Mouse (Mus musculus): Measurements from ENCODE around the gene Igsf3.

Gene Igsf3

DNA sequence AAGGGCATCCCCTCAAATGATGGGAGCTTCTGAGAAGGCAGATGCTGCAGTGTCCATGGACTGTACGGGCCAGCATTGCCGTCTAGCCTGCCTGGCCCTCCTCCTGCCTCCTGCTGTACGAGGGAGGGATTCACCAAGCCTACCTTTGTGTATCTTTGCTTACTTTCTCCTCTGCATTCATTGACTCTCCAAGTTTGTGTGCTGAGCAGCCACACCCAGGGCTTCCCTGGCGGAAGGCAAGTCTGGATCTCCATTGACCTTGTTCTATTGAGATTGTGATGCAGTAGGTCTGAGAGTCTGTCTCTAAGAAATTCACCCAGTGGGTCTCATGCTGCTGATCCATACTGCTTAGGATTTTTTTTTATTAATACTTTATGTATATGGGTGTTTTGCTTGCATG is 70.4 kb downstream of the Igsf3 start:
- no peak for DNase-seq (ENCODE audit: low spot score)

DNA sequence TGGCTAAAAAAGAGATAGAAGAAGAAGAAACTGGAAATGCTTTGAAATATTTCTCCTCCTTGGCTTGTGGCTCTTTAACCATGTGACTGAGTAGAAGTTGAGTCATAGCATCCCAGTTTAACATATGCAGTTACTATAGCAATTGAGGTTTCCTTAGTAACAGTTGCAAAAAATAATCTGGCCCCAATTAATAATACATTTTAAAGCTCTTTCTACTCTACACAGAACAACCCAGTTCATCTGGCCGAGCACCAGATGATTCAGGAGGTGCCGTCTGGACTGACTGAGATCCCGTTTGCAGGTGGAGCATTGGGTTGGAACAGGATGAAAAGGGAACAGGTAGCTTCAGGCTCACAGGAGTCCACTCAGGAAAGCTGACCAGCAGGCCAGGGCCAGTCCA is 71.9 kb downstream of the Igsf3 start:
- no peak for DNase-seq (ENCODE audit: low spot score)

DNA sequence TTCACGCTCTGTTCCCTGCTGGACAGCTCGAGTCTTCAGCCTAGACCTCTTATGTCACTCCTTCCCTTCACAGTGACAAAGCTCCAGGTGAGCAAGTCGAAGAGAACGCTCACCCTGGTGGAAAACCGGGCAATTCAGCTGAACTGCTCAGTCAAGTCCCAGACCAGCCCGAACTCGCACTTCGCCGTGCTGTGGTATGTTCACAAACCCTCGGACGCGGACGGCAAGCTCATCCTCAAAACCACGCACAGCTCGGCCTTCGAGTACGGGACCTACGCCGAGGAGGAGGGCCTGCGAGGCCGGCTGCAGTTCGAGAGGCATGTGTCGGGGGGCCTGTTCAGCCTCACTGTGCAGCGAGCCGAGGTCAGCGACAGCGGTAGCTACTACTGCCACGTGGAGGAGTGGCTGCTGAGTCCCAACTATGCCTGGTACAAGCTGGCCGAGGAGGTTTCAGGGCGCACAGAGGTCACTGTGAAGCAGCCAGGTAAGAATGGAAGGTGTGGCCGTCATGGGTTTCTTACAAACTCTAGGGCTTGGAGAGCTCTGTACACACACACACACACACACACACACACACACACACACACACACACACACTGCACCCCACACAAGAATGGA is 74.0 kb downstream of the Igsf3 start:
- no peak for DNase-seq (ENCODE audit: low spot score)

DNA sequence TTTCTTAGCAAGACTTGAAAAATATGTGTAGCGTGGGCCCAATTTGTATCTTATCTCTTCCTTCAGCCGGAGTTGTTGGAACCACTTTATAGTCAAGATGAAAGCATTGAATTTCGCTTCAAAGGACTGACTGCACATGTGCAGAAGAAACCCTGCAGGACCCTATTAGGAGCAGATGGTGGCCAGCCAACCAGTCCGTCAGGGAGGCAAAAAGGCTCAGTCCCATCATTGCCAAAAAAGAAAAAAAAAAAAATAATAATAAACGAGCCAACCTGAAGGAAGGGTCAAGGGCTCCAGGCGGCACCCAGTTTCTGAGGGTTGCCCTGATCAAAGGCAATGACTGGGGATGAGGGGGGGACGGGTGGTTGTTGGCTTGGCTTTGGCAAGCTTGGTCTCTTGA is 83.7 kb downstream of the Igsf3 start:
- DNase-seq (ENCODE audit: low spot score) = no peak

DNA sequence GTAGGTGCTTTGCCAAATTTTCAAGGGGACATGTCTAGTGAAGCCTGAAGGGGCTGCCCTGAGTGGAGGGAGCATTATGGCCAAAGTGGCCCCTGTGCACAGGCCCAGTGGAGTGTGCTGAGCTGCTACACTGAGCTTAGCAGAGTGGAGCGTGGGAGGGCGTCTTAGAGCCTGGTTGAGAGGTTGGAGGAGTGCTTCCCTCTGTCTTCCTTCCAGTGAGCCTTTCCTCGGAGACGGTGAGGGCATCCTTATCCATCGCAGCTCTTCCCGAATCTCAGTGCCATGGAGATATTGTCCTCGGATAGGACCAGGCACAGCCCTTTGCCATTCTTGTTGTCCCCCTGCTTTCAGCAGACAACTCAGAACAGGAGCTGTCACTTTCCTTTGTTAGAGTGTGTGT is 84.2 kb downstream of the Igsf3 start:
- no peak for DNase-seq (ENCODE audit: low spot score)

DNA sequence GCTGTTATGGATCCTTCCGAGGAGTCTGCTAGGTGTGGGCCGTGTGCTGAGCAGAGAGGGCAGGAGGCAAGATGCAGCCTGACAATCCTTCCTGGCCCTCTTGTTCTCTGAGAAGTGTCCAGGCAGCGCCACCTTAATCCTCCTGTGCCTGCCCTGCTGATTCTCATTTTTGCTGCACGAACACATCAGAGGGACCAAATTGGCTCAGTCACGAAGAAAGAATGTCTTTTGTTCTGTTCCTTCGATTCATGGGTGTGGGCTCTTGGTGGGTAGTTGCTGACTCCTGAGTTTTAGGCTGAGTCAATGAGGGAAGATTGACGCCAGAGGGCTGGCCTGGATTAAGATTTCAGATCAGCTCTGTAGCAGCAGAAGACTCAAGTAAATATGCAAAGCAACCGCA is 84.9 kb downstream of the Igsf3 start:
- DNase-seq (ENCODE audit: low spot score) = no peak

DNA sequence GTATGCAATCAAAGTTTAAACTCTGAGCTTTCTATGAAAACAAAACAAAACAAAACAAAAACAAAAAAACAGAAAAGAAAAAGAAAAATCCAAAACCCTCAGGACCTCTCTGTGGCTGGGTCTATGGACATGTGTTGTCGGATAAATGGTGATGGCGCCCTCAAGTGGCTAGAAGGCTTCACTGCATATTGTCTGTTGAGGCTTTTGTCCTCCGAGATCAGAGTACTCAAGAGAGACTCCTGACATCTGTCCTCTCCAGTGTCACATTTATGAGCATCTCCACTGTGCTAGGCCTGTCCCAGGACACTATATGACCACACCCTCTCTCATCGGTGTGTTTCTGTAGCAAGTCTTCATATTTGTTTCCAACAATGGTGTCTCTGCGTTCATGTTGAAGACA is 85.4 kb downstream of the Igsf3 start:
- DNase-seq (ENCODE audit: low spot score) = peak; percentile 57

DNA sequence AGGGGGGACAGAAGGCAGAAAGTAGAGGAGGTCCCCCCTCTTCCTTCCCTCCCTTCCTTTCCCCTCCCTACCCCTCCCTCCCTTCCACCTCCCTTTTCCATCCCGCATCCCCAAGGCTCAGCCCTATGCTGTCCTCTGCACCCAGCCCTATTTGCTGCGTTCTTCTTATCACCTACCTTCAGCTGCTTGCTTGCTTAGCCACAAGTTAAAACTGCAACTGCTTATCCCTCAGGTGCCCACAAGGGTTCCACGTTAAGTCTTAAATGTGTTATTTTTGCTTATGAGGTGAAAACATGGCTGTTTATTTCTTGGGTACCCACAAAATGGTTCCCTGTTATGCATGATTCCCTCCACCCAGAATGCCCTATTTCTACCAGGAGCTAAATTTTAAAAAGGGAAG is 86.6 kb downstream of the Igsf3 start:
- DNase-seq (ENCODE audit: low spot score) = no peak

DNA sequence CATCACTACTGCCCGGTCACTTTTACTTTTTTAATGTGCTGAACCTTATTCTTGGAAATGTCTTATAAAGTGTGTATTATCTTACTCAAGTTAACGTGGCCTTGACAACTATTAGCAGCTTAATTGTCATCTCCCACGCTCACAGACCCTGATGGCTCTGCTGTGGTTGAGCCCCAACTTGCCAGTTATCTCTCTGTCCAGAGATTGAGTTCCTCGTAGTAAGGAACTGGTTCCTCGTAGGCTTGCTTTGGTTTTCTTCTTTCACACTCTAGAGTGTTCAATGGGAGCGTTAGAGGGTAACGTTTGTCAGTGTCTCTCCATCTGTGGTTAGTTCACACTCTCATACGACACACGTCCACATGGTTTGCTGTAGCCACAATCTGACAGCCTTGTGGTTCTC is 92.8 kb downstream of the Igsf3 start:
- no peak for DNase-seq (ENCODE audit: low spot score)

DNA sequence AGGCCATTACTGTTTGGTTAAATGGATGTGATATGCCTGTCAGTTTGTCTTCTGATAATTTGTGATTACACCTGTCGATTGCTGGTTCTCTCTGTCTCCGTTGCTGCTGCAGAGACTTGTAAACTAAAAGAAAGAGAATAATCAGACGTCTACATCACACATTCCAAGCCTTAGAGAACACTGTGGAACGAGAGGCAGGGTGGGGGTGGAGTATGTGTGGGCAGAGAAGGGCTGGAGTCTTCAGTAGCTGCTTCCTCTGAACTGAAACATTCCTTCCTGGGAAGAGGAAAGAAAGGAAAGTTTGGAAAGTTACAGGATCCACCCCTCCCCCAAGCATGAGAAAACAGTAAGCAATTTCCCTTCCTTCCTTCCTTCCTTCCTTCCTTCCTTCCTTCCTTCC is 95.0 kb downstream of the Igsf3 start:
- no peak for DNase-seq (ENCODE audit: low spot score)

DNA sequence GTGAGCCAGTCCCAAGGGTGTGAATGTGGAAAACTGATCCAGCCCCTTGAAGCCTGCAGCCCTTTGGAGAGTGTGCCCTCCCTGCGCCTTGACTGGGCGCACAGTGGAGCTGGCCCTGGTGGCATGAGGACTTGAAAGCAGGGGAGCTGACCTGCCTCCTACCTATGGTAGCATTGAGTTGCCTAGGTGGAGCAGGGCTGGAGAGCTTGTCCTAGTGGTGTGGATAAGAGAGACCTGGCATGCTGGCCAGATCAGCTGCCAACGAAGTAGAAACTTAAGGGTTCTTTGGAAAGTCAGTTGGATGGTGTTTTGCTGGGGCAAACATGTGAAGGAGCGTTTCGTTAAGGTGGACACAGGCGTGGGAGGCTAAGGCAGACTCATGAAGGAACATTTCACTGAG is 105.1 kb downstream of the Igsf3 start:
- DNase-seq (ENCODE audit: low spot score) = no peak

DNA sequence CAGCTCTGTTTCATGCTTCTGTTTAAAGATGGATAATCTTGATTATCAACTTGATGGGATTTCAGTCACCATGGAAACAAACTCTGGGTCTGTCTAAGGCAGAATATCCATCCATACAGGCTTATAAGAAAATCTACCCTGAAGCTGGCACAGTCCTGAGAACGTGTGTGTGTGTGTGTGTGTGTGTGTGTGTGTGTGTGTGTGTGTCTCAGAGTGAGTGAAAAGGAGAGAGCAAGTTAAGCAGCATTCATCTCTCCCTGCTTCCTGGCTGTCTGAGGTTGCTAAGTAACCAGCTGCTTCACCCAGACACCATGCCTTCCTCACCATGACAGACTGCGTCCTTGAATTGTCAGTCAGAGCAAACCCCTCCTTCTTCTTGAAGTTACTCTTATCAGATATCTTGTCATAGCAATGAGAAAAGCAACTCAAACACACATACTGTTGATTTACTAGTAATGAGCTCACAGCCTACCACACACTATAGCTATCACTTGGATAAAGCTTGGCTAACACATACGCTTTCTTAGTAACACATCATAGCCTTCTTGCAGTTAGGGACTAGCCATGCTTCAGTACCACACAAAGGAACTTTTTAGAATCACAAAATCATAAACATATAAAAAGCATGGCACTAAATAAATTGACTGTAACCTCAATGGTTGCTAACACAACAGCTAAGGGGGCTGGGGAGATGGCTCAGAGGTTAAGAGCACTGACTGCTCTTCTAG is 106.5 kb downstream of the Igsf3 start:
- no peak for DNase-seq (ENCODE audit: low spot score)

DNA sequence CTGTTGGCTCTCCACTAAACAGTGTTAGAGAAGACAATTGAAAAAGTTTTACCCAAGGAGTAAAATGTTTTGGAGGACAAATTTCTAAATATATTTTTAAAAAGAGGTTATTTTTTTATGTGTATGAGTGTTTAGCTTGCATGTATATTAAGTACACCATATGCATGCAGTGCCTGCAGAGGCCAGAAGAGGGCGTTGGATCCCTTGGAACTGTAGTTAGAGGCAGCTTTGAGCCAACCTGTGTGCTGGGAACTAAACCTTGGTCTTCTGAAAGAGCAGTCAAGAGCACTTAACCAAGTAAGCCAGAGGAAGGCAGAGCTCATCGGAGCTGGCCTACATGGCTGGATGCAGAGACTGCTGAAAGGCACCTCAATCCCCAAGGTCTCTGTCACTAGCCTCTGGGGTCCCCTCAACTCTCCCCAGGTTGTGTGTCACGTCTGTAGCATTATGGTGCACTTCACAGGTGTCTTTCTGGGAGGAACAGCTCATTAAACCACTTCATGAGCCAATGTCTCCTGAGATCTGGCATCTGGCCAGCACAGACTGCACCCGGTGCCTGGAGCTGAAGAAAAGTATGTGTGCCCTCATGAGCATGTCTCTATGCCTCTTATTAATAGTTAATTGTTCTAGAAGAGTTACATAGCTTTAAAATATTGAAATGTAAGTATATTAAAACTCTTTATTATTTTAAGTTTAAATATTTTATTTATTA is 109.3 kb downstream of the Igsf3 start:
- no peak for DNase-seq (ENCODE audit: low spot score)

DNA sequence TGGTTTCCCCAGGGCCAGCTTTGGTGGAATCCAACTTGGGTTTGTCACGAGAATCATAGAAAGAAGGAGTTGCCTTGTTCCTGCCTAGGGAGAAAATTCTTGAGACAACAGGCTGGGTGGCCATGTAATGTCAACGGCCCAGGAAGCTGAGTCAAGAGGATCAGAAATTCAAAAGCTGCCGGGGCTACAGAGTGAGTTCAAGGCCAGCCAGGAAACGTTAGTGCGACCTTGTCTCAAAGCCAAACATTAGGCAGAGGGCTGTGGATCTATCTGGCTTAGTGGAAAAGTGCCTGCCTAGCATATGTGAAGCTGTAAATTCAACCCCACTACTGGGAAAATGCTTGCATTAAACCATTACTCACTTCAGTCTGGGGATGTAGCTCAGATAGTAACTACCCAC is 110.6 kb downstream of the Igsf3 start:
- DNase-seq (ENCODE audit: low spot score) = no peak

DNA sequence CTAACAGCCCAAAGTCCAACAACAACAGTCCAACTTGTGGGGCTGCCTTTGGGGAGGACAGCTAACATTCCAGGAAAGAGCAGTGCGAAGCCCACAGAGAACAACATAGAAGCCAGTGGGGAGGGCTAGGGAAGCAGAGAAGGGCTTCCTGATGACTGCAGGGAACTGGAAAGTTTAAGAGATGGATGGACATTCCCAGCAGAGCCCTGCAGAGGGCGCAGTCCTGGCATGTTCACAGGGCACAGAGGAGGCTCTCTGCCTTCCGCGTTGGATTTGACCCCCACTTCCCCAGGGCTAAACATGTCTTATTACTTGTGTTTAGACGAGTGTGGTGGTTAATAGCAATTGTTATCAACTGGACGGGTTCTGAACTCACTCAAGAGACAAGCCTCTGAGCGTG is 111.3 kb downstream of the Igsf3 start:
- DNase-seq (ENCODE audit: low spot score) = no peak

DNA sequence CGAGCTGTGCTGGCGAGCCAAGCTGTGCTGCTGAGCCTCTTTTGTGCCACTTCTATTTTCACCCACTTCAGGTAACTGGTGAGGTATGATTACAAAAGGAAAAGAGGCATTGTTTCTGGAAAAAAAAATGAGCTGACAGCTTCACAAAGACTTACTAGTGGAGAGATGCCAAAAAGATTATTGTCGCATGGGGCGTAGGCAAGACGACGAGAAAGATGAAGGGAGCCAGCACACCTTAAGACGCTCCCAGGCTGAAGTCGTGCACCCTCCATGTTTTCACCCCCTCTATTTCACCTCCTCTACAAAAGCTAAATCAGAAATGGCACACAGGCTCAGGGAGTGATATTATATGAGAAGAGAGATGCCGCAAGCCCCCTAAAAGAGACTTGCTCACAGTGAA is 113.6 kb downstream of the Igsf3 start:
- DNase-seq (ENCODE audit: low spot score) = no peak

DNA sequence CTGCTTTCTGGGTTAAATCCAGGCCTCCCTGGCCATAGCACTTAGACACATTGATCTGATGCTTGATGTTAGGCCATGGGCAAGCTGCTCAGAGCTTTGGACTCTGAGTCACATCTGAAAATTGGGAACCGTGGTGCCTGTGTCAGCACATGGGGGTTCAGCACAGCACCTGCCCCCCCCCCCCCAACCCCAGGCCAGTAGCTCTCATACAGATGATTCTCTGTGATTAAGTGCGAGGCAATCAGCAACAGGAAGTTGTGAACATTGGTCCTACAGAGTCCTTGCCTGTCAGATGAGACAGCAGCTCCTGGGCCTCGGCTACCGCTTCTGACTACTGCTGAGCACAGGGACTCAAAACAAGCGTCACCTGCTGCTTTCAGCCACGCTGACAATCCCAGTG is 116.0 kb downstream of the Igsf3 start:
- DNase-seq (ENCODE audit: low spot score) = no peak

DNA sequence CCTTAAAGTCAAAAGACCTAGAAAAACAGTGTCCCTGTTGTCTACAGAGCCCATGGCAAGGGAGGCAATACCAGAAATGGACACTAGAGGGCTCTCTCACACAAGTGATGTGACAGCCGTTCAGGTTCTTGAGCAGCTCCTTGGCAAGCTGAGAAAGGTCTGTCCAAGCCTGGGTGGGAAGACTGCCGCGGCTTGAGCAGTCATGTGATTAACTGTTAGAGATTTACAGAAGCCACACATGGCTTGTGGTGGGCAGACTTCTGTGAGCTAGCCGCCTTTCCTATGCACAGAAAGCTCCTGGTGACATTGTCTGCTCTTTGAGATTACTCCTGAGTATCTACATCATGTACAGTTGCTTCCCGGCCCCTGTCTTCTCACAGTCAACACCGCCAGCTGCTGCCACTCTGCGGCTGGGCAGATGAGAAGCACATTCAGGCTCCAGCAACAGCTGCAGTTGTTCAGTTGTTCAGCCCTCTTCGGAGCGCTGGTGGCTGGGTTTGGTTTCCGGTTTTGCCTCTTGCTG is 117.1 kb downstream of the Igsf3 start:
- peak; percentile 89 for DNase-seq (ENCODE audit: low spot score)

DNA sequence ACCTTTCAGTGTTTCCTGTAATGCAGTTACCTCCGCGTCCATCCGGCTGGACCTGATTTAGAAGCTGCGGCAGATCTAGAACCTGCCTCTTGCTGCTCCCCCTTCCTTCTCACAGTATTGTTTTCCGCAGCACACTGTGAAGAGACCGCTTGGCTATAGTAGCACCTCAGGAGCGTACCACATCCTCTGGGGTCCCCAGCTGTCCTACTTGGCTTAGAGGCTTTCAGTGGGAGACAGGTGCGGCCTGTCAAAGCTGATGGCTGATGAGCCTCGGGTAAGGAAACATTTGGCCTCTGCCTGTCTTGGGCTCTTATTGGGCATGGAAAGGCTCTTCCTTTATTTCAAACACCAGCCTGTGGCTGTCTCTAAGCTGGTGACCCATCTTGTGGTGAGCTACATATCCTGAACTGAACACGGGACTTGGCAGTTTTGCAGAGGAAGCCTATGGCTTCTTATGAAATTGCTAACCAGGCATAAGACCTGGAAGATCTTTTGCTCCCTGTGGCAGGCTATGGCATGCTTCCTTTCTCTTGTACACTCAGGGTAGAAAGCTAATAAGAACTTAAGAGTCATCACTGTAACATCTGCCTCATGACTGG is 120.6 kb downstream of the Igsf3 start:
- DNase-seq (ENCODE audit: low spot score) = no peak

DNA sequence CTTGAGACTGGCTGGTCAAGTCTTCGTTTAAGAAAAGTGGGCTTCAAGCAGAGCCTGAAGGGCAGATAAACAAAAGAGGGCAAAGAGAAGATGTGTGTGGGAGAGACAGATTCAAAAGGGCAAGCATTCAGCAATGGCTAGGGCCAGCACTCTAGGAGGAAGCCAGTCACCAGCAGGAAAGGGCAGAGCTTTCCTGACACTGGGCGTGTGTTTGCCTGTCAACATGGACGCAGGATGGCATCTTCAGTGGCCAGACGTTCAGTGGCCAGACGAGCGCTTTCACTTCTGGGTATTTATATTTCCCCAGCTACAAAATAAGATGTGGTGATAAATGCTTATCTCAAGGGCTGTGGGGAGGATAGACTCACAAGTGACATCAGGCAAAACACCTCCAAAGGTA is 123.0 kb downstream of the Igsf3 start:
- no peak for DNase-seq (ENCODE audit: low spot score)

DNA sequence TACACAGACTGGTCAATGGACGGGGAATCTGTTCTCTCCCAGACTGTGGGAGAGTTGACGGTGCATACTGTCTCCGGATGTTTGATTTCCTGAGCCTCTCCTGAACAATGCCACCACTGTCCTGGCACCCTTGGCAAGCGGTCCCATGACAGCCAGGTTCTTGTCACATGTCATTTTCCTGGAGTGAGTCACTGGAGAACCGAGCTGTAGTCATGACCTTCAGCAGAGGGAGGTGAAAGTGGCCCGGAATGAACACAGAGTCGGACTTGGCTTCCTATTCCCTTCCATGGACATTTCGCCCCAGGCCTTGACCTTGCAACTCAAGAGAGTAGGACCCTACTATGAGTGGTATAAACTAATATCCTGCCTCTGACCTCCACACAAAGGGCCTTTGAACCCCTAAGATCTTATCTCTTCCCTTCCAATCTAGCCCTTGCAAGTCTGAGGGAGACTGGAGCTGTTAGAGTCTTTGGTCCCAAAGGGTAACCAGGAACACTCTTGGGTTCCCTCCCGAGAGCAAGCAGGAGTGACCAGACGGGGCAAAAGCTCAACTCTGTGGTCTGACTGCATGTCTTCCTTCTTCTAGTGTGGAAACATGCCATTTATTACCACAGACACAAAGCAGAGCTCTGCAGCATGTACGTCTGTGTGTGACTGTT is 123.6 kb downstream of the Igsf3 start:
- DNase-seq (ENCODE audit: low spot score) = no peak

DNA sequence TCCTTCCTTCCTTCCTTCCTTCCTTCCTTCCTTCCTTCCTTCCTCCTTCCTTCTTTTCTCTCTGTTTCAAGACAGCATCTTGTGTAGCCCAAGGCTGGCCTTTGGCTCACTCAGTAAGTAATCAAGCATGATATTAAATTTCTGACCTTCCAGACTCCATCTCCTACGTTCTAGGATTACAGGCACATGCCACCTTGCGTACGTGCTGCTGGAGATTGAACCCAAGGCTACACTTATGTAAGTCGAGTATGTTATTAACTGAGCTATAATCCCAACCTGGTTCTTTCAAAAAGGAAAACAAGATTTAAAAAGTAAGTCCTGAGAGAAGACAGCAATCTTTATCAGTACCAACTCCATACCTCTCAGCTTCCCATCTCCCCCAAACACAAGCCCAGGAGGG is 124.7 kb downstream of the Igsf3 start:
- no peak for DNase-seq (ENCODE audit: low spot score)

Measured in ovary, postnatal 10 days (tissue).